Mouse (Mus musculus) hindlimb bud, embryonic 11.5 days (tissue): ENCODE measurements around the gene Gtpbp3.
"Not testable (repeated sequence)": the region's sequence is repeated elsewhere in the genome, so short reads cannot be mapped to it uniquely, and the experiment has no call there.

ENCODE experiments used
- DNase-seq: peaks from one replicate; pipeline ENCODE4 v3.0.0-alpha.2; 2012; ENCODE audit warnings: low read depth, low spot score; ENCODE audit errors: extremely low spot score

Gene Gtpbp3

DNA sequence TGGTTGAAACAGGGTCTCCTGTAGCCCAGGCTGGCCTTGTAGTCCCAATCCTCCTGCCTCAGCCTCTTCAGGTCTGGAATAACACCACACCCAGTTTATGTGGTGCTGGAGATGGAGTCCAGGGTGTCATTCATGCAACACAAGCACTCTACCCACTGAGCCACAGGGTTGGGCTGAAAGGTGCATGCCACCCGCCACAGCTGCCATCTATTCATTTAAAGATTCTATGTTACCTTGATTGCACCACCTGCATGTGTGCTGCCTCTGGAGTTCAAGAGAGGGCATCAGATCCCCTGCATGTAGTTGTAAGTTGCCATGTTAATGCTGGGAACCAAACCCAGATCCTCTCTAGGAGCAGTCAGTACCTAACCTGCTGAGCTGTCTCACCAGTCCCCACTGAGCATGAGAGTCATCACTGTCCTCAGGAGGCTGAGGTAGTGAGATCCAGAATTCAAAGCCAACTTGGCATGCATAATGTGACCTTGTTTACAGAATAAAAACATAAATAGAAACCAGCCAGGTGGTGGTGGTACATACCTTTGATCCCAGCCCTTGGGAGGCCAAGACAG is 9.3 kb downstream of the Gtpbp3 start:
- no peak for DNase-seq

DNA sequence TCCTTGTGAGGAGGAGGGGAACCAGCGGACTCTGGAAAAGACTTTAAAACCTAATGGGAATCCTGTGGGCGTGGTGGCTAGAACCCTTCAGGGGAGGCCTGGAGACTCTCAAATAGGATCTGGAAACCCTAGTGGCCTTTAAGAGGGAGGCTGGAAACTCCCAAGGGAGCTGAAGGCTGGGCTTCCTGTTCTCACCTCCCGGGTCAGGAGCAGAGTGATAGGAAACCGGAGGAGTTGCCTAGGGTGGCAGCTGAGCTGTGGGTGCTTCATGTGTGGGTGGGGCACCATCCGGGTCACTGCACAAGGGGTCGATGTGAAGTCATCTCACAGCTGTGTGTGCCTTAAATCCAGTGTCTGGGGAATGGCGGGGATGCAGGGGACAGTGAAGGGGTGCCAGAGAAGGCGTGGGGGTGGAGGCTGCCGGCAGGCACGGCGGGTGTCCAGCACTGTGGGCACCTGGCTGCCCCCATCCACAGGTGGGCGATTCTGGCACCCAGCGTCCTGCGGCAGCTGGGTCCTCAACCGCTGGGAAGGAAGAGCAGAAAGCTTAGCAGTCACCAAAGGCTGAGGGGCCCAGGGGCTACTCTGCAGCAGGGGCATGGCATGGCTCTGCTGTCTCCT is 10.1 kb downstream of the Gtpbp3 start:
- DNase-seq, result no peak

DNA sequence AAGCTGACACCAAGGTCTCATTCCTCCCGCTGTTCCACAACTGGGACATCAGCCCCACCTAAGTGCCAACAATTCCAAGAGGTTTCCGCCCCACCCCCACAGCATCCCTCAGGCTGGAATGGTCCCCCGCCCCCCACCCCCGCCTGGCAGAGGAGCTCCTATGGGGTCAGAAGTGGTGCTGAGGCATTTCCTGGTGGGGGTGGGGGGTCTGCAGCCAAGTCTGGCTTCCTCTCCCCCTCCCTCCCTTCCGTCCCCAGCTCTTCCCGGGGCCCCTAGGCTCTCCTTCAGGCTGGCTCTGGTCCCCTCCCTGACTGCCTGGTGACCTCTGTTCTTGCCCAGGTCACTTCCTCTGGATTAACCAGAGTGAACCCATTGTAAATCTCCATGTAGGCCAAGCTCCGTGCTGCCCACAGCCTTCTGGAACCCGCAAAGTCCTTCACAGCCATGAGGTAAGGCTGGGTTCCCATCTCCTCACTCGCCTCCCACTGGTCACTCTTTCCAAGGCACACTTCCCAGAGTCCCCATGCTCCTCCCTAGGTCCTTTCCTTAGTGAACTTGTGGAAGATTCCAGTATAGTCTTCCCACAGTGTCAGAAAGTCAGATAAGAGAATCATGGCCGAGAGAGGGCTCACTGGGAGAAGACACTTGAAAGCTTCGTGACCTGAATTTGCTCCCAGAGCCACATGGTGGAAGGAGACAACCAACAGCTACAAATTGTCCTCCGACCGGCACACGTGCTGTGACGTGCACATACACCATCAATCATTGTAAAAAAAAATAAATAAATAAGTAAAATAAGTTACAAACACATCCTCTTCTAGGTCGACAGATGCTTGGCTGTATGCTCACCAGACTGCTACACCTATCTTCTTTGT is 11.2 kb downstream of the Gtpbp3 start:
- DNase-seq, result no peak

DNA sequence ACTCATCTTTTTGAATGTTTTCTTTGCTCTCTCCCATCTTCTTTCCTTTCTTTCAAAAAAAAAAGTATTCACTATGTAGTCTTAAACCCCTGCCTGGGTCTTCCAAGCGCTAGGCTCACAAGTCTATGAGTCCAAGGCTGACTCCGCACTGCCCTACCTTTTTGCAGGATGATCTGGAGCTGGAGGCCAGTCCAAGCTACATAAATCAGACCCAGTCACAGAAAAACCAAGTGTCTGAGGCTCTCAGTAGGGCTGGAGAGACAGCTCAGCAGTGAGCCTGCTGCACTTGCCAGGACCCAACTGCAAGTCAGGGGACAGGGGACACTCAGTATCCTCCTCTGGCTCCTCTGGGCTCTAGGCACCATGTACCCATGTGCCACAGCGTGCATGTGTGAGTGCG is 16.4 kb downstream of the Gtpbp3 start:
- no peak for DNase-seq

DNA sequence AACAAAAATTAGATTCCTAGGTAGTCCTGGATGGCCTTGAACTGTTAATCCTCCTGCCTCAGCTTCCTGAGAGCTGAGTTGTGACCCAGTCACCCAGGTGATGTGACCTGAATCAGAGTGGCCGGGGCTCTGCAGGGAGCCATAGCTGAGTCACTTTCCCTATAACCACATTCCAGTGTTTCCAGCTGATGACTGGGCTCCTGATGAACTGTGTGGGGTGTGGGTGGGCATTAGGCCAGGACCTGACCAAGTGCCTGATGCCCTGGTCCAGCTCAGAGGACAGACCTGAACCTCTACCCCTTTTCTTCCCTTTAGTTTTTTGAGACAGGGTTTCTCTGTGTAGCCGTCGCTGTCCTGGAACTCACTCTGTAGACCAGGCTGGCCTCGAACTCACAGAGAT is 17.4 kb downstream of the Gtpbp3 start:
- no peak for DNase-seq

DNA sequence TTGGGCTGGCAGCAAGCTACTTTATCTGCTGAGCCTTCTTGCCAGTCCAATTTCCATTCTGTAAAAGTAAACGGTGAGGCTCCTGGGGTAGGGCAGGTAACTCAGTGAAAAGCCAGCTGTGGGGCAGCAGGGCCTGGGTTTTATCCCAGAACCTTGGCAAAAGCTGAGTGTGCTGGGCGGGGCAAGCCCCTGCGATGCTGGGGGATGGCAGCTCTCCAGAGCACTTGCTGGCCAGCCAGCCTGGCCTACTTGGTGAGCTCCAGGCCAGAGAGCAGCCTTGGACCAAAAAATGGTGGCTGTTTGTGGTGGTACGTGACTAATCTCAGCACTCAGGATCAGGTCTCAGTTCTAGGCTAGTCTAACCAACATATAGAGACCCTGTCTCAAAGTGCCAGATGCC is 18.1 kb downstream of the Gtpbp3 start:
- no peak for DNase-seq

DNA sequence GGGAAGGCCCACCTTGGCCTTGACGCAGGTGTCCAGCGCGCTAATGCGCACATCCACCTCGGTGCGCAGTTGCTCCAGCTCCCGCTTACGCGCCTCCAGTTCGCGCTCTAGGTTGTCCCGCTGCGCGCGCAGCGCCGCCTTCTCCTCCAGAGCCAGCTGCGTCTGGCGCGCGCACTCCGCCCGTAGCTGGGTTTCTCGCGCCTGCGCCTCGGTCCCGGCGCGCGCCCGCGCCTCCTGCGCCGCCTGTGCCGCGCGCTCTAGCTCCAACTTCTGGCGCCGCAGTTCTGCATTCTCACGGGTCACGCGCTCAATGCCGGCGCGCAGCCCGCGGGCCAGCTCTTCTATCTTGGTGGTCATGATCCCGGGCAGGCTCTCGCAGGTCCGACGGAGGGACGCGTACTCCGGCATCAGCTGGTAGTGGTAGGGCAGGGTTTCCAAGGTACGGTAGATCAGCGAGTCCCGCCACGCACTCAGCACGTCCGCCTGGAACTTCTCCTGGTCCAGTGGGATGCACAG is 19.7 kb downstream of the Gtpbp3 start:
- DNase-seq, result peak; percentile 64

DNA sequence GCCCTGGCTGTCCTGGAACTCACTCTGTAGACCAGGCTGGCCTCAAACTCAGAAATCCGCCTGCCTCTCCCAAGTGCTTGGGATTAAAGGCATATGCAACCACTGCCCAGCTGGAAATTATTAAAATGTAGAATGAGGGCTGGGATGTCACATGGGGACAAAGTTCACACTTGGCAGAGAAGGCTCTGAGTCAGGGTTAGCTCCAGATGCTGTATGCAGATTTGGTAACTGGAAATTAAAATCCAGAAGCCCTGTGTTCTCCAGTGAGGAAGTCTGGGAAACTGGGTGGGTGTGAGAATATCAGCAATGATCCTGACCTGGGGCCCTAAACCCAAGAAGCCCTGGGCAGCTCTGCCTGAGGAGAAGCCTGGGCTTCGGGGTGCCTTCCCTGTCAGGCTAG is 21.4 kb downstream of the Gtpbp3 start:
- DNase-seq, result no peak

DNA sequence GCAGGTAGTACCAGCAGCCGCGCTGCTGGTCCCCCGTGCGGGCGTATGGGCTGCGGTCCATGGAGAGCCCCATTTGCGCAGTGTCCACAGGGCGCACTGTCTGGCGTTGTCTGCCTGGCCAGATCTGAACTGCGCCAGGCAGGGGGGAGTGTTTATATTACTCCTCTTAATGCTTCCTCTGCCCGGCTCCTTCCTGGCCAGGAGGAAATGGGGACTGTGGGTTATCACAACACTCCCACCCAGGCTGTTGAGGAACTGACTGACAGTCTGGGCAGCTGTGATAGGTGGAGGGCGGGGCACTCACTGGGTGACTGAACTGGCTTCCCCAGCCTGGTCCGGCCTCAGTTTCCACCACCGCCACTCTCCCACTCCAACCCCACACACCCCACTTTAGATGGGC is 23.7 kb downstream of the Gtpbp3 start, which contains the start of gene Plvap:
TSS of gene Plvap (minus strand) at position 109 of the 400 bp plus-strand sequence.
- DNase-seq, result no peak

DNA sequence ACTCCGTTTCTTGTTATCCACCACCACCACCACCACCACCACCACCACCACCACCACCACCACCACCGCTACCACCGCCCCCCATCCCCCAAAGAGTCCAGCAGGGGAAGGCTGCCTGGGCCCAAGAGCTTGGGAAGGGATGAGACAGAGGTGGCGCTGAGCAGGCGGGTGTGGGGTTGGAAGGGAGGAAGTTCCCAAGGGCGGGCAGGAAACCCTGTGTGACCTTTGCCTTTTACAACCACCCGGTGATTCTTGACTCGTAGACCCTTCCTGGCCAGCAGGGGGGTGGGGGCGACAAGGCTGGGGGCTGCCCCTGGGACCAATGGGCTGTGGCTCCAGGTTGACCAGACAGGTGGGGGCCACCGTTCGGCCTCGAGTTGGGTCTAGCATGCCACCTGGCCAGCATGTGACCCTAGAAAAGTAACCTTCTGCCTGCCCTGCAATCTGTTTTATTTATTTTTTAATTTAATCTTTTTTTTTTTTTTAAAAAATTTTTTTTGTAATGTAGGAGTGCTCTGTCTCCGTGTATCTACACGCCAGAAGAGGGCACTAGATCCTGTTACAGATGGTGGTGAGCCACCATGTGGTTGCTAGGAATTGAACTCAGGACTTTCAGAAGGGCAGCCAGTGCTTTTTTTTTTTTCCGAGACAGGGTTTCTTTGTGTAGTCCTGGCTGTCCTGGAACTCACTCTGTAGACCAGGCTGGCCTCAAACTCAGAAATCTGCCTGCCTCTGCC is 25.3 kb downstream of the Gtpbp3 start:
- DNase-seq, result no peak

DNA sequence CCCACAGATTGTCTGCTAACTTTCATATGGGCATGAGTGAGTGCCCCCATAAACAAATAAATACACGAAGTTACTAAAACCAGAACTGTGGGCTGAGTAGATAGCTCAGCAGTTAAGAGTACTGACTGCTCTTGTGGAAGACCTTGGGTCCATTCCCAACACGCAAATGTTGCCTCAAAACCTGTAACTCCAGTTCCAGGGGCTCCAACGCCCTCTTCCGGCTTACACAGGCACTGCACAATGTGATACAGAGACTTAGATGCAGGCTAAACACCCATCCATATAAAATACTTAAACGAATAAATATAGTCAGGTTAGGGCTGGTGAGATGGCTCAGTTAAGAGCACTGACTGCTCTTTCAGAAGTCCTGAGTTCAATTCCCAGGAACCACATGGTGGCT is 27.1 kb downstream of the Gtpbp3 start:
- no peak for DNase-seq

DNA sequence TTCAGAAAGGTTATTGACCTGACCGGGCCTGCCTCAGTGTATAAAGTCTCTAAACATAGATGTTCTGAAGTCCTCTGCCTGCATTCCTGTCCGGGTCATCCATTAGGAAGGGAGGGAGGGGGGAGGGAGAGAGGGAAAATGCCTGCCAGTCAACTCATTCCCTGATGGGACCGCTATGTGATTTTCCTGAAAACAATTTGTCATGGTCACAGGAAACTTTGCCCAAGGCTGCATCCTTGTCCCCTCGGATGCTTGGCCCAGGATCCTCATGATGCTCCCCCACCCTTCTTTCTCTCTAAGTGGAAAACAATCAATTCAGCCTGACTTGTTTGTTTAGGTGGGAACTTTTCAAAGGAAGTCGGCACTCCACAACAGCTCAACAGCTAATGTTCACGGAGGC is 28.9 kb downstream of the Gtpbp3 start:
- no peak for DNase-seq

DNA sequence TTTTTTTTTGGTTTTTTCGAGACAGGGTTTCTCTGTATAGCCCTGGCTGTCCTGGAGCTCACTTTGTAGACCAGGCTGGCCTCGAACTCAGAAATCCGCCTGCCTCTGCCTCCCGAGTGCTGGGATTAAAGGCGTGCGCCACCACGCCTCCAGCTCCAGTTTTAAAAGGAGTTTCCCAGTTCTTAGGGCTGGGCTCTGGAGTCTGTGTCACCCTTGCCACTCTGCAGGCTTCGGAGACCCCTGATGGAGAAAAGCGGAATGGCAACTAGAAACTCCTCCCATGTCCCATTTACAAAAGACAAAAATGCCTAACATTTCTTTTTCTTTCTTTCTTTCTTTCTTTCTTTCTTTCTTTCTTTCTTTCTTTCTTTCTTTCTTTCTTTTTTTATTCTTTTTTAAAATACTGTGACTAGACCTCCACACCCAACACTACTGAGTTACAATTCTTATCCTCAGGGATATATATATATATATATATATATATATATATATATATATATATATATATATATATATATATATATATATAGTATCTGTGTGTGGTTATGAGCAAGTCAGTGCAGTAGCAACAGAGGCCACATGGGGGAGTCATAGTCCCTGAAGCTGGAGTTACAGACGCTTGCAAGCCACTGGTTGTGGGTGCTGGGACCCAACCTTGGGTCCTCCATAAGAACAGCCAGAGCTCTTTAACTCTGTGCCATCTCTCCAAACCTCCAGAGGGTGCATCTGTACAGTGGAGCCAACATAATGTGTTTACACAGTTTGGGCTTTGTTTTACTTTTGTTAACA is 31.3 kb downstream of the Gtpbp3 start:
- not testable (repeated sequence) for DNase-seq

DNA sequence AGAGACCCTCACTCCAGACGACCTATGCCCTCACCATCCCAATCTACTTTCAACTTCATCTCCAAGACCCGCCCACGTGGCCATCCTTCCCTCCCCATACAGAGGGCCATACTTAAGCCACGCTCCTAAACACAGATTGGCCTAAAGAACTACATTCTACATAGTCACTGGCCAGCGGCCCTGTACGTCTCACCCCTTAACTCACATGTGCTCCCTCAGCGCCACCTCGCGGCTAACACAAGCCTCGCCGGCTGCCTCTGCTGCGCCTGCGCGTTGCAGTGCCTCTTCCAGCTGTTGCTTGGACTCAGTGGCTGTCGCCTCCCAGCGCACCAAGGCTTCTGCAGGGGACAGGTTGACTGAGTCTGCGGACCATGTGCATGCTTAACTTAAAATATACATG is 33.7 kb downstream of the Gtpbp3 start:
- peak; percentile 72 for DNase-seq

DNA sequence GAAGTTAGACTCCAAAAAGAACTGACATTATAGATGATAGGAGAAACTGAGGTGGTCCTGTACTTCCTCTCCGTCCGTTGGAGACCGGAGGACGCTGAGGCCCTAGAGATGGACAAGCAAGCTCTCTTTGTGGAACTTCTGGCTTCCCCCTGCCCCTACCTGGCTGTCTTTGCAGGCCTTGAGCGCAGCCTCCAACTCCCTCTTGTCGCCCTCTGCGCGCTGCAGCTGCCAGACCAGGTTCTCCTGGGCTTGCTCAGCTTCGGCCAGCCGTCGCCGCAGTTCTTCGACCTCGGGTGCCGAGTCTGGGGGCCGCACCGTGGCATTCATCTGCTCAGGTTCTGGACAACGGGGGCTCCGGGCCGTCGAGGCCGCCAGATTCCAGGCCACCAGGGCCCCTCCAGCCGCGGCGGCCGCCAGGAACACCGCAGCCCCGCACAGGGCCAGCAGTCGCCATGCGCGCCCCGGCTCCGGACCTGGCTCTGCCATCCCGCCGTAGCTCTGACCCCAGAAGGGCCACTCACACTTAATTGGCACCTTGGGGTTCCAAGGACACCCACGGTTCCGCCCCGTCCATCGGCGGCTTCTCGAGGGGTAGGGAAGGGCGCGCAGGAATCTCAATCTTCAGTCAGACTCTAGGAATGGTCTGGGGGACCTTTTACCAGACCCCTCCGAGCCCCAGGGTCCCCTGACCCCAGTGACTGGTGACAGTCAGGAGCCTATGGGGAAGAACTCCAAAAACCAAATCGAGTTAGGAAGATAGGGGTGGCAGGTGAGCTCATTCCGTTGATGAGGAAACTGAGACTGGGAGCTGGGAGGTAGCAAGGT is 37.5 kb downstream of the Gtpbp3 start, which contains the start of gene Ccdc194:
TSS of gene Ccdc194 (minus strand) at position 486 of the 825 bp plus-strand sequence.
- DNase-seq, result no peak

DNA sequence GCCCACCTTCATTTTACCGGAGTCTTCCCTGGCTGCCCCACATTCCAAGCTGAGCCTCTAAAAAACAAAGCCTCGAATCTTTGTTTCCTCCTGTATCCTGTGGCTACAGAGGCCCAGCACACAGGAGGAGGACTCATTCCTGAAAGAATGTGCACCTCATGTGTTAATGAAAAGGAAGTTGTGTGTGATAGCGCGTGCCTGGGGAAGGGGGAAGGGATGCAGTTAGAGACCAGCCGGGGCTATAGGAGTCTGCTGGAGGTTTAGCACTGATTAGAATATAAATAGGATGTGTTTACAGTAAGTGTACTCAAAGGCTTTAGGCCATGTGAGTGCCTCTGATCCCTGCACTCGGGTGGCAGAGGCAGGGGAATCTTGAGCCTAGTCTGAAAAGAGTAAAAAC is 38.4 kb downstream of the Gtpbp3 start:
- DNase-seq, result no peak

DNA sequence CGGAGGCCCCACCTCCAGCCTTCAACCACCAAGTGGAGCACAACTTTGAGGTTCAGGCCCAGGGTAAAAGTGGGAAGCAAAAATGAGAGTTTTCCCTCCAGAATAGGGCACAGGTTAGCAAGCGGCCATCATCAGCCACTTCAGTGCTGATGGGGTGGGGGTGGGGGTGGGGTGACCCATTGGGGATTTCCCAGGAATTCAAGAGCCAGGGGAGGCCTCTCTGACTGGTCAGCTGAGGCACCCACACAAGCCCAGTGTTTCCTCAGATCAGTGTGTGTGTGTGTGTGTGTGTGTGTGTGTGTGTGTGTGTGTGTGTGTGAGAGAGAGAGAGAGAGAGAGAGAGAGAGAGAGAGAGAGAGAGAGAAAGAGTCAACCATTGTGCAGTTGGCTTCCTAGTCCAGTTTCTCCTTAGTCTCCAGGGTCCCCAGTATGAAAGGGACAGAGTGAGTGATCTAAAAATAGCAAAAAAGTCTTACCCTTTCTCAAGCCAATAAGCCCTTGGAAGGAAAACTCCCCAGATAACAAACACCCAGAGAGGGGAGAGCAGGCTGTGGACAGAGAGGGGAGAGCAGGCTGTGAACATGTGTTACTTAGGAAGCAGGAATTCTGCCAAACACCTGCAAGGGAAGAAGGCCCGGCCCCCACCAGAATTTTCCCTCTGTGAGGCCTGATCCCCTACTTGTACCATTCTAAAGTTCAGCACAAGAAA is 39.4 kb downstream of the Gtpbp3 start:
- DNase-seq, result no peak

DNA sequence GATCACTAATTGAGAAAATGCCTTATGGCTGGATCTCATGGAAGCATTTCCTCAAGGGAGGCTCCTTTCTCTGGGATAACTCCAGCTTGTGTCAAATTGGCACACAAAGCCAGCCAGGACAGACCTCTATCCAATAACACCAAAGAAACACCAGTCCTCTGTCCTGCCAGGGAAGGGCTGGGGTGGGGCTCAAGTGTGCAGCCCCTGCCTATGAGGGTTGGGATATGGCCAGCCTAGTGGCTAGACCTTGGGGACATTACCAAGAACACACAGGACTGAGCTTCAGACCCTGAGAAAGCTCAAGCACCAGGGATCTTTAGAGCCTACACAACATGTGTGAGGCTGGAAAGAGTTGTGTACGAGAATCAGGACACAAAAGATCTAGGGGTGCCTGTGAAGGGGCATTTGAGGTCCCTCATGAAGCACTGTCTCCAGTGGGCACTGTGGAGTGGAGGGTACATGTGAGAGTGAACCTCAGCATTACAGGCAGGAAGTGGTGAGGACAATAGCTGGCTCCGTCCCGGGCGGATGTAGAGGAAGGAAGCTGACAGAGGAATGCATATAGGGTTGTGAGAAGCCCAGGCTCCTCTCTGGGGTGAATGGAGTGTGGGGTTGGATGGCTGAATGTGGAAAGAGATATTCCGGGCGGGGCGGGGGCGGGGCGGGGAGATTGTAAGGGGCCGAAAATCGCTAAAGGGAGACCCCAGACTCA is 40.6 kb downstream of the Gtpbp3 start:
- DNase-seq, result no peak
